Mouse (Mus musculus): ENCODE measurements at regions not wholly inside any gene's neighbourhood (a gene's known extent, or its start where the extent isn't known, plus 50 kb on each side); places are given as distances from the start of the nearest gene placed in this dataset.

DNA sequence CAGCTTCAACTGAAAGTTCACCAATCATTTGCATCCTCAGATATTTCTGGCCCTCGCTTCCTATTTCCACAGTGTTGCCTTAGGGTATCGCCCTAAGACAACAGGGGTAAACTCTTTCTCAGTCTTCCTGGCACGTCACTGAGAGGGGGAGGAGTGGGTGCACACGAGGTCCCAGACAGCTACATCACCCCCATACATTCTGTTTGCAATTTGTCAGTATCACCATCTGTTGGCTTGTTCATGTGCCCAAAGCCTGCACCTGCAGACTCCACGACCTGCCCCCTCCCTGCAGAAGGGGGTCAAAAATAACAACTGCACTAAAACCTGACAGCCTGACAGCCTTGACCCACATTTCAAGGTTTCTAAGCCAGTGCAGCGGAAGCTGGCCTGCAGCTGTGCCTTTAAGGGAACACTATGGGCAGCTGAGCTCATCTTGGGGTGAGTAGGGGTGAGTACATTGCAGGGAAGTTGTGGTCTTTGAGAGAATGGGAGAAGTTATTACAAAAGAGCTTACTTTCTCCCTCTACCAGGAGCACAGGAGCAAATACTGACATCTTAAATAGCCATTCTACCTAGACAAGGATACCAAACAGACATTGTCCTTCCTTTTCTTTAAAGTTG, 58.8 kb upstream of the Atl2 start:
- TF ChIP-seq CTCF (IDR thresholded peaks at IDR 0.05; ENCODE audit: low read depth) (no peak), EP300 (IDR thresholded peaks at IDR 0.05; ENCODE audit: low read depth) (no peak)
